Mouse (Mus musculus) forebrain, embryonic 16.5 days (tissue): ENCODE results near the gene Spag7. TPM values are rescaled to one million over a fixed set of nuclear protein-coding genes. Genes with fewer than 3 reads are reported as not detected.
A peak's percentile ranks its signal among the peaks of the same experiment; 100 is the strongest.

Experiments used
- ATAC-seq: fragments of 200-750 bp; cut with Nextera tagmentation; 2 replicates; pipeline ENCODE4 v1.8.0; 2017; ENCODE audit warnings: mild to moderate bottlenecking, moderate library complexity
- H3K27ac ChIP-seq: fragments of 300-500 bp; sonication (generic); 2 replicates; pipeline ENCODE4 v1.5.1; 2014; ENCODE audit warnings: low read length, control low read depth
- H3K27me3 ChIP-seq: fragments of 300-500 bp; sonication (generic); replicated peaks from 2 replicates; pipeline ENCODE4 v1.6.1; 2014; ENCODE audit warnings: low read length; ENCODE audit not compliant: control insufficient read depth, insufficient read depth
- H3K36me3 ChIP-seq: fragments of 300-500 bp; sonication (generic); 2 replicates; pipeline ENCODE4 v1.6.1; 2014; ENCODE audit not compliant: control insufficient read depth, insufficient read depth
- H3K4me1 ChIP-seq: fragments of 300-500 bp; sonication (generic); replicated peaks from 2 replicates; pipeline ENCODE4 v1.6.1; 2014; ENCODE audit warnings: low read length; ENCODE audit not compliant: control insufficient read depth, insufficient read depth
- H3K4me2 ChIP-seq: fragments of 300-500 bp; sonication (generic); 2 replicates; pipeline ENCODE4 v1.6.1; 2014; ENCODE audit warnings: mild to moderate bottlenecking, low read length, control low read depth
- H3K4me3 ChIP-seq: fragments of 300-500 bp; sonication (generic); replicated peaks from 2 replicates; pipeline ENCODE4 v1.5.1; 2014; ENCODE audit warnings: mild to moderate bottlenecking, low read length, control low read depth
- H3K9ac ChIP-seq: fragments of 300-500 bp; sonication (generic); replicated peaks from 2 replicates; pipeline ENCODE4 v1.6.1; 2014; ENCODE audit warnings: low read depth, low read length, control low read depth
- H3K9me3 ChIP-seq: fragments of 300-500 bp; sonication (generic); 2 replicates; pipeline ENCODE4 v1.6.1; 2016; ENCODE audit warnings: low read length; ENCODE audit not compliant: control insufficient read depth
- WGBS: fragments of 180-500 bp; shearing (Covaris S2); extraction: QIAGEN DNeasy Blood & Tissue Kit; methylation state at CpG from one replicate; pipeline ENCODE4 v1.1.7; 2014; 5-methylcytosine and 5-hydroxymethylcytosine counted together
- polyA plus RNA-seq: library from polyadenylated mRNA; unstranded; fragments of >200 nt; fragmentation: Nextera tagmentation; extraction: Ambion mirVana; gene quantifications from 2 replicates; pipeline ENCODE4 v1.2.1, GENCODE M21; 2015

Spag7 gene
- polyA plus RNA-seq, 1 experiment from 2014 or later: 146 TPM

DNA sequence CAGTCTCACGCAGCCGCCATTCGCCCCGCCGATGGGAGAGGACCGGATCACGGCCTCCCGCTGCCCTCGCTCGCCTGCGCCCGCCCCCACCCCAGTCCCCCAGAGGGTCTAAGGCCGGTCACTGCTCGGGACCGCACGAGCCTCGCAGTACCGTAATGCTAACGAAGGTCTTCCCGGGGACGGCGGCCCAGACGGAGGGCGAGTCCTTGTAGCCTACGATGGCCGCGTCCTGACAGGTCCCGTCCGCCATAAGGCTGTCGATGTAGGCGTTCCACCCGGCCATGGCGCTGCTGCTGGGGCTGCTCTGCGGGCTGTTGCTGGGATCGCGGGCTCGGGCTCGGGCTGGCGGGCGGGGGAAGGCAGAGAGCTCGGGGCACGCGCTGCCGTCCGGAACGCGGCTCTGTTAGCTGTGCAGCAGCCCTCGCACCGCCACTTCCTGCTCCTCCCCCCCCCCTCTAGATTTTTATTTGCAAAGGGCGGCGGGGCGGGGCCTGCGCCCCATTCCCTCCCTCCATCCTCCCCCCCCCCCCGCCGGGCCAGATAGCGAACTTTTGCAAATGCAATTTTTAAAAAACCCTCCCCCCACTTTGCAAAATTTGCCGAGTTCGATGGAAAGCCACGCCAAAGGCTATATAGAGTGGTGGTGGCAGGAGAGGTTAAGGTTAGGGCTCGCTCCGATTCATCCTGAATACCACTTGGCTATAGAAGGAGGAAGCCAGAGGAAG lies 14.9 kb downstream of the Spag7 start, which contains the start of gene Pfn1:
TSS of gene Pfn1 (minus strand) at position 447 of the 725 bp plus-strand sequence.
- H3K4me1 ChIP-seq: peaks cover 32% of the 10 kb centered on the region
- WGBS: under 1% methylated on average over 59 of the region's 61 CpGs
- ATAC-seq: peak; percentile 72

DNA sequence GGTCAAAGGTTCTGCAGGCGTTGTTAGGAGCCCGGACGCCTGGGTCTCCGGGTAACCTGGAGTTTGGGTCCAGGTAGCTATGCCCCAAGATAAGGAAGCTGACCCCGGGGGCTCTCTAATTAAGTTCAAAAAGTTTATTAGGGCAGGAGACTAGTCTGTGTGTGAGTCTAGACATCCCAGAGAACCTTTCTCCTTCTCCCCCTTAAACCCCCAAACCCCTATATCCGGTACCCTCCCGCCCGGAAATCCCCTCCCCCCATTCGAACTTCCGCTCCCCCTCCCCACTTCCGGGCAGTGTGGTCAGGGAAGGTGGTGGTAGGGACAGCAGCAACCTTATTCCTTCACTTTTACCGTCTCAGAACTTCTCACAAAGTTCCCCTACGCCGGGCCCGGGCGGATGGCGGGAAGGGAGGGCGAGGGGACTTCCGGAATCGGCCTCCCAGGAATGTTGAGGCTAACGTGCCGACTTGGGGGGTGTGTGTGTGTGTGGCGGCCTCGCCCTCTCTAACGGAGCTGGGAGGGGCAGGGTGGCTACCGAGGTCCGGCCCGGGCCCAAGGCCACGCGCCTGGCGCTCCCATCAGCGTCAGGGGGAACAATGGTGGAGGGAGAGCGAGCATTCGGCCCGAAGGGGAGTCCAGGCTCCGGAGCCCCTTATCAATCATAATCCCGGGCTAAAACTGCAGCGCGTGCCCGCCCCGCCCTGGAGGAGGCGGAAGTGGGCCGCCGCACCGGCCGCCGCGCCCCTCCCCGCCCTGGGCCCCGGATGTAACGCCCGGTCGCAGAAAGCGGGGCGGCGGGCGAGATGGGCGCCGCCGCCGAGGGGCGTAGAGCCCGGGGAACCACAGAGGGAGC lies 15.6 kb downstream of the Spag7 start:
- no peaks in the 10 kb centered on the region for H3K9me3 ChIP-seq
- no peaks in the 10 kb centered on the region for H3K27me3 ChIP-seq
- H3K9ac ChIP-seq: peak overlapping the region; percentile 96
- under 1% methylated on average over 48 of the region's 63 CpGs for WGBS
- H3K36me3 ChIP-seq: peaks cover 23% of the 10 kb centered on the region
- ATAC-seq: peak; percentile 66
- peaks cover 40% of the 10 kb centered on the region for H3K4me1 ChIP-seq
- H3K4me2 ChIP-seq: peak overlapping the region; percentile 98
- peak overlapping the region; percentile 100 for H3K4me3 ChIP-seq
- H3K27ac ChIP-seq: peak overlapping the region; percentile 95

More for the DNA sequence above, 14.9 kb downstream of the Spag7 start, which contains the start of gene Pfn1:
- H3K36me3 ChIP-seq: peaks cover 20% of the 10 kb centered on the region
- H3K27ac ChIP-seq: peak within 1 kb of the TSS; percentile 95
- no peaks in the 10 kb centered on the region for H3K9me3 ChIP-seq
- no peaks in the 10 kb centered on the region for H3K27me3 ChIP-seq
- H3K4me3 ChIP-seq: peak within 1 kb of the TSS; percentile 100
- peak within 1 kb of the TSS; percentile 98 for H3K4me2 ChIP-seq
- H3K9ac ChIP-seq: peak within 1 kb of the TSS; percentile 96

GRCm38 (mm10) chr11:70652884-70653344 lies 16.3 kb downstream of the Spag7 start:
- no peak for ATAC-seq
- Histone ChIP-seq H3K27me3 (no peaks in the 10 kb centered on the region), H3K9ac (peak overlapping the region; percentile 96), H3K36me3 (peaks cover 23% of the 10 kb centered on the region), H3K27ac (peak overlapping the region; percentile 95; the same call in 1 of the 2 replicates), H3K4me2 (peak overlapping the region; percentile 98), H3K9me3 (no peaks in the 10 kb centered on the region), H3K4me3 (peak overlapping the region; percentile 100), H3K4me1 (peaks cover 47% of the 10 kb centered on the region)
- 65% methylated on average over 6 of the region's 6 CpGs for WGBS

- Histone ChIP-seq H3K36me3 (peaks cover 23% of the 10 kb centered on the region), H3K9ac (no peak overlapping the region), H3K9me3 (no peaks in the 10 kb centered on the region), H3K4me3 (peak overlapping the region; percentile 100), H3K27me3 (no peaks in the 10 kb centered on the region), H3K27ac (no peak overlapping the region), H3K4me2 (peak overlapping the region; percentile 98), H3K4me1 (peaks cover 49% of the 10 kb centered on the region)
- no peak for ATAC-seq
- 63% methylated on average over 12 of the region's 12 CpGs for WGBS
Observed at GRCm38 (mm10) chr11:70652029-70652883, 17.0 kb downstream of the Spag7 start.

- no peak overlapping the region for H3K4me2 ChIP-seq
- peaks cover 49% of the 10 kb centered on the region for H3K4me1 ChIP-seq
- H3K4me3 ChIP-seq: no peak overlapping the region
- peaks cover 23% of the 10 kb centered on the region for H3K36me3 ChIP-seq
- WGBS: 82% methylated on average over 2 of the region's 2 CpGs
- ATAC-seq: no peak
- H3K27ac ChIP-seq: no peak overlapping the region
- no peaks in the 10 kb centered on the region for H3K27me3 ChIP-seq
- no peaks in the 10 kb centered on the region for H3K9me3 ChIP-seq
- no peak overlapping the region for H3K9ac ChIP-seq
Observed at GRCm38 (mm10) chr11:70651391-70651790, 17.8 kb downstream of the Spag7 start.

DNA sequence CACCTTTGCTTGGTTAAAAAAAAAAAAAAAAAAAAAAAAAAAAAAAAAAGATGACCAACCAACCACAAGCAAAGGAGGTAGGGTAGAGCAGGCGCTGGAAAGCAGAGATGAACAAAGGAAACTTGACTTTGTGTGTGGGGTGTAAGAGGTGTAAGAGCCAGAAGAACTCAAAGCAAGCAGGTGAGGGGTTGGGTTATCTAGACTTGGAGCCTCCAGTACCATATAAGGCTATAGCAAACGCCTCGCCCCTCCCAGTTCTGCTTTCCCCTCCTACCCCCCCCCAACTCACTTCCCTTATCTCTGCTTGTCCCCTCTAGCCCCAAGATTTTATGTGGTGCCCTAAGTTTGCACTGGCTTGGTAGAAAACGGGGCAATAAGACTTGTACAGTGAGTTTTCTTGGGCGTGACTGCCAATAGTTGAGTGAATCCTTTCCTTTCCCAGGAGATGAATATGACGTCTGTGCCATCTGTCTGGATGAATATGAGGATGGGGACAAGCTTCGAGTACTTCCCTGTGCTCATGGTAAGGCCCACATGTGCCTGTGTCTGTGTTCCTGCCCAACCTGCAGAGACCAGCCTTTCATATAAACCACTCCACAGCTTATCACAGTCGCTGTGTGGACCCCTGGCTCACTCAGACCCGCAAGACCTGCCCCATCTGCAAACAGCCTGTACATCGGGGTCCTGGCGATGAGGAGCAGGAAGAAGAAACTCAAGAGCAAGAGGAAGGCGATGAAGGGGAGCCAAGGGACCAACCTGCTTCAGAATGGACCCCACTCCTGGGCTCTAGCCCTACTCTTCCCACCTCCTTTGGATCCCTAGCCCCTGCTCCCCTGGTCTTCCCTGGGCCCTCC lies 18.7 kb downstream of the Spag7 start:
- 82% methylated on average over 12 of the region's 12 CpGs for WGBS
- H3K27me3 ChIP-seq: no peaks in the 10 kb centered on the region
- ATAC-seq: no peak
- H3K27ac ChIP-seq: no peak overlapping the region
- H3K9ac ChIP-seq: no peak overlapping the region
- H3K4me1 ChIP-seq: peaks cover 50% of the 10 kb centered on the region
- no peak overlapping the region for H3K4me3 ChIP-seq
- H3K4me2 ChIP-seq: no peak overlapping the region
- no peaks in the 10 kb centered on the region for H3K9me3 ChIP-seq
- peaks cover 23% of the 10 kb centered on the region for H3K36me3 ChIP-seq

- no peak for ATAC-seq
- no peak overlapping the region for H3K9ac ChIP-seq
- H3K27ac ChIP-seq: no peak overlapping the region
- peaks cover 29% of the 10 kb centered on the region for H3K36me3 ChIP-seq
- peaks cover 48% of the 10 kb centered on the region for H3K4me1 ChIP-seq
- 91% methylated on average over 8 of the region's 8 CpGs for WGBS
- H3K9me3 ChIP-seq: no peaks in the 10 kb centered on the region
- H3K4me2 ChIP-seq: no peak overlapping the region
- no peaks in the 10 kb centered on the region for H3K27me3 ChIP-seq
- H3K4me3 ChIP-seq: no peak overlapping the region
Observed at GRCm38 (mm10) chr11:70649185-70649734, 20.0 kb downstream of the Spag7 start.

DNA sequence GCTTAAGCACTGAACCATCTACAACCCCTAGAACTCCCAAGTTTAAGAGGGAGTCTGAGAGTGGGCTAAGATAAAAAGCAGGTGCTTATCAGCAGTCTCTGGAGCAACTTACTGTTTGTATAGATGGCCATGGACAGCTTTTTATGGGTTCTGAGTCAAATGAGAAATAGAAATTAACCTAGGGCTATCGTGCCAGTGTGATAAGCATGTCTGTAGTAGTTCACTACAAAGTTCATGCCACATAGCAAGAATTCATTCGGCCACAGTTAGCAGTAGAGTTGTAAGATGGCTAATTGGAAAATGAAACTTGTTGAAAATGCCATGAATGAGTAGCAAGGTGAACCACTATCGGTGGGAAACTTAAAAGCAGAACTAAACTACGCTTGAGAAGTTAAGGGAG lies 20.7 kb downstream of the Spag7 start:
- peaks cover 30% of the 10 kb centered on the region for H3K36me3 ChIP-seq
- H3K9me3 ChIP-seq: no peaks in the 10 kb centered on the region
- H3K4me2 ChIP-seq: peak overlapping the region; percentile 94
- no peak overlapping the region for H3K27ac ChIP-seq
- peaks cover 48% of the 10 kb centered on the region for H3K4me1 ChIP-seq
- H3K27me3 ChIP-seq: no peaks in the 10 kb centered on the region
- H3K4me3 ChIP-seq: peak overlapping the region; percentile 56
- 92% methylated on average over 4 of the region's 4 CpGs for WGBS
- ATAC-seq: no peak
- no peak overlapping the region for H3K9ac ChIP-seq
